18 mouse cellular contexts compared by ENCODE assay signal in the genomic region with DNA sequence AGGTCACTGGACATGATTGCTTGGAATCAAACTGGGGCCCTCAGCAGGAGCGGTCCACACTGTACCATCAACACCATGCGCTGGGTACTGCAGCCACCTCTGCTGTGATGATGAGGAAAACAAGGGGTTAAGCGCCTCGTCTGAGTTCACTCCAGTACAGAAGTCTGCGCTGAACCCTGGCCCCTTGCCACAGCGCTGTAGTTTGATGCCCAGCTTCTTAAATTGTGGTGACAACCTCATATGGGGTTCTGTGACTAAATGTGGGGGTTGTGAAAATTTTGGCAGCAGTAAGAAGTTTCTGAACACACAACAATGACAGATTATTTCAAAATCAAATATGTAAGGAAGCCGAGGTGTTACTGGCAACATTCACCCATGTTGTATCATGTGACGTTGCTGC.
DNase-seq lines count a peak whose midpoint lies in the region; ATAC-seq and TF ChIP-seq lines count a peak whose summit lies in the region.
"Had no signal": no experiment of that assay in that cellular context is flagged by ENCODE, and none has a peak within 500 bp of the region (broad histone marks: within the 10 kb centered on the region; RNA-seq: fewer than 3 reads in every experiment).

No protein-coding gene starts in this region.

- TF ChIP-seq EP300 in lung, postnatal 0 days (IDR thresholded peaks at IDR 0.05), result no peak

- ATAC-seq in lung, postnatal 0 days, result no peak
- ATAC-seq: intestine, embryonic 16.5 days had no signal

- no peaks in the 10 kb centered on the region for H3K9me3 ChIP-seq in lung, postnatal 0 days (ENCODE audit: low read length)
- H3K9me3 ChIP-seq: embryonic facial prominence, embryonic 12.5 days; forebrain, embryonic 10.5 days; limb, embryonic 13.5 days; liver, embryonic 15.5 days had no signal

- no peak overlapping the region for H3K27ac ChIP-seq in lung, postnatal 0 days (ENCODE audit: low read length)
- H3K27ac ChIP-seq: embryonic facial prominence, embryonic 12.5 days; kidney, postnatal 0 days; limb, embryonic 13.5 days; liver, embryonic 15.5 days; stomach, postnatal 0 days had no signal

- no peaks in the 10 kb centered on the region for H3K4me1 ChIP-seq in lung, postnatal 0 days (ENCODE audit: insufficient read depth, low read depth, low read length)
- H3K4me1 ChIP-seq in lung, adult 2 months (ENCODE audit: control insufficient read depth, insufficient read depth, low read length), result no peaks in the 10 kb centered on the region
- H3K4me1 ChIP-seq: embryonic facial prominence, embryonic 12.5 days; limb, embryonic 13.5 days; liver, embryonic 15.5 days had no signal

- no peaks in the 10 kb centered on the region for H3K27me3 ChIP-seq in lung, postnatal 0 days (replicated peaks; ENCODE audit: insufficient read depth, low read length)
- H3K27me3 ChIP-seq: CH12.LX; embryonic facial prominence, embryonic 12.5 days; limb, embryonic 13.5 days; liver, embryonic 15.5 days had no signal

- TF ChIP-seq CTCF in lung, postnatal 0 days (IDR thresholded peaks at IDR 0.05), result no peak
- no peak for TF ChIP-seq CTCF in lung, adult 2 months (IDR thresholded peaks at IDR 0.05; ENCODE audit: insufficient read depth, low read length)
- no peak for TF ChIP-seq CTCF in brain, embryonic 14.5 days (IDR thresholded peaks at IDR 0.05; ENCODE audit: borderline replicate concordance, extremely low read depth, insufficient read depth, insufficient read length)

- H3K4me2 ChIP-seq in lung, postnatal 0 days (replicated peaks; ENCODE audit: low read depth, low read length), result no peak overlapping the region
- H3K4me2 ChIP-seq: embryonic facial prominence, embryonic 12.5 days; limb, embryonic 13.5 days; liver, embryonic 15.5 days had no signal

- peak; percentile 60 for DNase-seq in cerebellum, adult 11-12 months
- DNase-seq in cerebellum, adult 9-10 months, result no peak
- peak; percentile 12 for DNase-seq in lung, postnatal 0 days (ENCODE audit: low spot score)
- DNase-seq in lung, adult 2 months, result no peak
- peak; percentile 81 for DNase-seq in brain, embryonic 14.5 days (ENCODE audit: low read depth)
- DNase-seq in layer of hippocampus, adult 8-10 months (ENCODE audit: low spot score in 2 of 2), result peak; percentile 50 to 58
- DNase-seq in urinary bladder, adult 18-20 months (ENCODE audit: low spot score in 2 of 2), result no peak
- DNase-seq in T-cell, adult 2 months (ENCODE audit: low spot score), result no peak
- DNase-seq: heart, adult 11 months; thymus, postnatal 36 days had no signal

- no peak overlapping the region for H3K9ac ChIP-seq in lung, postnatal 0 days (replicated peaks; ENCODE audit: low read depth)
- H3K9ac ChIP-seq: embryonic facial prominence, embryonic 12.5 days; limb, embryonic 13.5 days; liver, embryonic 15.5 days had no signal

- no peak overlapping the region for H3K4me3 ChIP-seq in lung, postnatal 0 days (ENCODE audit: low read depth, low read length)
- no peak overlapping the region for H3K4me3 ChIP-seq in lung, adult 2 months (replicated peaks; ENCODE audit: extremely low read depth, low read depth, low read length)
- H3K4me3 ChIP-seq: embryonic facial prominence, embryonic 12.5 days; forebrain, embryonic 10.5 days; limb, embryonic 13.5 days; liver, embryonic 15.5 days had no signal

- WGBS in lung, postnatal 0 days, result 72% methylated on average over 8 of the region's 8 CpGs
- WGBS in lung, adult 2 months, result 75% methylated on average over 8 of the region's 8 CpGs

- no peak for TF ChIP-seq POLR2A in lung, adult 2 months (IDR thresholded peaks at IDR 0.05; ENCODE audit: borderline replicate concordance, extremely low read depth, low read depth, low read length)
- TF ChIP-seq POLR2A in brain, embryonic 14.5 days (IDR thresholded peaks at IDR 0.05; ENCODE audit: borderline replicate concordance, extremely low read depth, insufficient read depth, insufficient read length, poor library complexity, severe bottlenecking), result no peak

- H3K36me3 ChIP-seq in lung, postnatal 0 days (ENCODE audit: insufficient read depth, low read length), result no peaks in the 10 kb centered on the region
- H3K36me3 ChIP-seq: embryonic facial prominence, embryonic 12.5 days; forebrain, embryonic 10.5 days; limb, embryonic 13.5 days; liver, embryonic 15.5 days had no signal

Comparison
In these comparisons a context has a peak if more than half of its experiments do, and no peak if none do; other contexts are left out.
1. DNase-seq: peak in cerebellum, adult 11-12 months (single experiment), lung, postnatal 0 days (single experiment), brain, embryonic 14.5 days (single experiment) and layer of hippocampus, adult 8-10 months (2 of 2); none in cerebellum, adult 9-10 months (single experiment), lung, adult 2 months (single experiment), urinary bladder, adult 18-20 months (0 of 2) and T-cell, adult 2 months (single experiment).